In genomic region chr12:119237921-119238695, GRCm38 (mm10) we compare ENCODE assay signal across 8 mouse cellular contexts. TPM values are rescaled to one million over a fixed set of nuclear protein-coding genes. Genes with fewer than 3 reads are reported as not detected.
DNase-seq lines count a peak whose midpoint lies in the region; ATAC-seq and TF ChIP-seq lines count a peak whose summit lies in the region.

No protein-coding gene starts in this region.

- peak overlapping the region; percentile 86 for H3K9ac ChIP-seq in embryonic facial prominence, embryonic 13.5 days
- H3K9ac ChIP-seq in heart, embryonic 12.5 days: peak overlapping the region; percentile 83
- peak overlapping the region; percentile 74 for H3K9ac ChIP-seq in kidney, embryonic 14.5 days (ENCODE audit: low read depth, low read length)
- H3K9ac ChIP-seq in limb, embryonic 14.5 days (ENCODE audit: low read depth, low read length, severe bottlenecking): peak overlapping the region; percentile 77

- no peak for TF ChIP-seq CTCF in lung, adult 2 months (IDR thresholded peaks at IDR 0.05; ENCODE audit: insufficient read depth, low read length)
- no peak for TF ChIP-seq CTCF in testis, adult 2 months (IDR thresholded peaks at IDR 0.05; ENCODE audit: control insufficient read depth, insufficient read depth, insufficient replicate concordance, low read depth, low read length)

- under 1% methylated on average over 35 of the region's 35 CpGs for WGBS in lung, adult 2 months
- WGBS in embryonic facial prominence, embryonic 13.5 days: 1% methylated on average over 35 of the region's 35 CpGs
- under 1% methylated on average over 35 of the region's 35 CpGs for WGBS in heart, embryonic 12.5 days
- WGBS in kidney, embryonic 14.5 days: under 1% methylated on average over 35 of the region's 35 CpGs
- WGBS in limb, embryonic 14.5 days: 0% methylated on average over 35 of the region's 35 CpGs

- peak overlapping the region; percentile 37 for H3K4me3 ChIP-seq in lung, adult 2 months (replicated peaks; ENCODE audit: extremely low read depth, low read depth, low read length)
- H3K4me3 ChIP-seq in embryonic facial prominence, embryonic 13.5 days: peak overlapping the region; percentile 62
- H3K4me3 ChIP-seq in heart, embryonic 12.5 days: peak overlapping the region; percentile 75
- H3K4me3 ChIP-seq in kidney, embryonic 14.5 days (ENCODE audit: low read length): peak overlapping the region; percentile 62
- H3K4me3 ChIP-seq in limb, embryonic 14.5 days (replicated peaks; ENCODE audit: low read length): peak overlapping the region; percentile 63
- peak overlapping the region; percentile 75 for H3K4me3 ChIP-seq in myocyte
- peak overlapping the region; percentile 59 for H3K4me3 ChIP-seq in testis, adult 2 months (ENCODE audit: control insufficient read depth, low read depth, low read length)

- H3K4me2 ChIP-seq in embryonic facial prominence, embryonic 13.5 days: peak overlapping the region; percentile 92
- peak overlapping the region; percentile 88 for H3K4me2 ChIP-seq in heart, embryonic 12.5 days
- H3K4me2 ChIP-seq in kidney, embryonic 14.5 days (replicated peaks; ENCODE audit: low read depth, low read length): peak overlapping the region; percentile 87
- H3K4me2 ChIP-seq in limb, embryonic 14.5 days (replicated peaks; ENCODE audit: low read depth, low read length, severe bottlenecking): peak overlapping the region; percentile 82
- peak overlapping the region; percentile 91 for H3K4me2 ChIP-seq in myocyte (ENCODE audit: low read depth)

- no peaks in the 10 kb centered on the region for H3K36me3 ChIP-seq in embryonic facial prominence, embryonic 13.5 days
- H3K36me3 ChIP-seq in heart, embryonic 12.5 days: no peaks in the 10 kb centered on the region
- no peaks in the 10 kb centered on the region for H3K36me3 ChIP-seq in kidney, embryonic 14.5 days (ENCODE audit: control insufficient read depth, insufficient read depth, low read length)
- no peaks in the 10 kb centered on the region for H3K36me3 ChIP-seq in limb, embryonic 14.5 days (ENCODE audit: control insufficient read depth, insufficient read depth, low read length)
- H3K36me3 ChIP-seq in myocyte (ENCODE audit: control insufficient read depth, insufficient read depth): no peaks in the 10 kb centered on the region
- no peaks in the 10 kb centered on the region for H3K36me3 ChIP-seq in testis, adult 2 months (ENCODE audit: control insufficient read depth, insufficient read depth, low read length)

- DNase-seq in lung, adult 2 months: peak; percentile 19
- no peak for DNase-seq in lung, postnatal 10 days
- DNase-seq in limb, embryonic 14.5 days (ENCODE audit: low spot score): peak; percentile 58

- TF ChIP-seq POLR2A in lung, adult 2 months (IDR thresholded peaks at IDR 0.05; ENCODE audit: borderline replicate concordance, extremely low read depth, low read depth, low read length): no peak
- no peak; the same call in 1 of the 2 replicates for TF ChIP-seq POLR2A in limb, embryonic 14.5 days (IDR thresholded peaks at IDR 0.05; ENCODE audit: borderline replicate concordance, extremely low read depth, insufficient read depth, insufficient read length)
- no peak for TF ChIP-seq POLR2A in myocyte (IDR thresholded peaks at IDR 0.05; ENCODE audit: insufficient read length, low read depth)
- TF ChIP-seq POLR2A in testis, adult 2 months (IDR thresholded peaks at IDR 0.05; ENCODE audit: control insufficient read depth, low read depth, low read length): no peak

- no peaks in the 10 kb centered on the region for H3K27me3 ChIP-seq in embryonic facial prominence, embryonic 13.5 days
- no peaks in the 10 kb centered on the region for H3K27me3 ChIP-seq in heart, embryonic 12.5 days (replicated peaks)
- no peaks in the 10 kb centered on the region for H3K27me3 ChIP-seq in kidney, embryonic 14.5 days (ENCODE audit: control insufficient read depth, insufficient read depth, low read length)
- H3K27me3 ChIP-seq in limb, embryonic 14.5 days (ENCODE audit: control insufficient read depth, insufficient read depth, low read length): no peaks in the 10 kb centered on the region
- H3K27me3 ChIP-seq in myocyte (ENCODE audit: control insufficient read depth, insufficient read depth, insufficient read length): no peaks in the 10 kb centered on the region
- no peaks in the 10 kb centered on the region for H3K27me3 ChIP-seq in testis, adult 2 months (ENCODE audit: control insufficient read depth, insufficient read depth, low read length)

- H3ac ChIP-seq in myocyte (ENCODE audit: control insufficient read depth, insufficient read length): peak overlapping the region; percentile 25

- peaks cover 26% of the 10 kb centered on the region for H3K79me2 ChIP-seq in myocyte (ENCODE audit: control insufficient read depth, insufficient read depth)

- peak; percentile 82 for ATAC-seq in embryonic facial prominence, embryonic 13.5 days (ENCODE audit: insufficient number of reproducible peaks, insufficient read depth, low FRiP score, low TSS enrichment, low read depth)
- peak; percentile 71 for ATAC-seq in heart, embryonic 12.5 days (ENCODE audit: insufficient number of reproducible peaks, low FRiP score)
- peak; percentile 88 for ATAC-seq in kidney, embryonic 14.5 days (ENCODE audit: low FRiP score, low TSS enrichment)
- peak; percentile 68 for ATAC-seq in limb, embryonic 14.5 days (ENCODE audit: low FRiP score, low read depth)

- no peaks in the 10 kb centered on the region for H3K4me1 ChIP-seq in lung, adult 2 months (ENCODE audit: control insufficient read depth, insufficient read depth, low read length)
- H3K4me1 ChIP-seq in embryonic facial prominence, embryonic 13.5 days: peaks cover 15% of the 10 kb centered on the region
- H3K4me1 ChIP-seq in heart, embryonic 12.5 days (replicated peaks): no peaks in the 10 kb centered on the region
- H3K4me1 ChIP-seq in kidney, embryonic 14.5 days (ENCODE audit: control insufficient read depth, insufficient read depth, low read length): no peaks in the 10 kb centered on the region
- peaks cover 8% of the 10 kb centered on the region; the same call in 1 of the 2 replicates for H3K4me1 ChIP-seq in limb, embryonic 14.5 days (ENCODE audit: control insufficient read depth, insufficient read depth, low read length)
- H3K4me1 ChIP-seq in testis, adult 2 months (ENCODE audit: control insufficient read depth, insufficient read depth, low read length): peaks cover 6% of the 10 kb centered on the region; the same call in 1 of the 2 replicates

- peak overlapping the region; percentile 94 for H3K27ac ChIP-seq in embryonic facial prominence, embryonic 13.5 days
- H3K27ac ChIP-seq in heart, embryonic 12.5 days (ENCODE audit: poor library complexity, severe bottlenecking): peak overlapping the region; percentile 92
- H3K27ac ChIP-seq in kidney, embryonic 14.5 days (ENCODE audit: low read depth, low read length): peak overlapping the region; percentile 85
- H3K27ac ChIP-seq in limb, embryonic 14.5 days (replicated peaks; ENCODE audit: low read depth, low read length): peak overlapping the region; percentile 92
- H3K27ac ChIP-seq in testis, adult 2 months (ENCODE audit: control insufficient read depth, insufficient read depth, low read depth, low read length): no peak overlapping the region; the same call in 1 of the 2 replicates

- H3K9me3 ChIP-seq in embryonic facial prominence, embryonic 13.5 days: no peaks in the 10 kb centered on the region
- H3K9me3 ChIP-seq in heart, embryonic 12.5 days (replicated peaks): no peaks in the 10 kb centered on the region
- H3K9me3 ChIP-seq in kidney, embryonic 14.5 days (ENCODE audit: control insufficient read depth, low read length): no peaks in the 10 kb centered on the region
- no peaks in the 10 kb centered on the region for H3K9me3 ChIP-seq in limb, embryonic 14.5 days (ENCODE audit: control insufficient read depth, low read length)

TF ChIP-seq in myocyte, 11 proteins besides CTCF, POLR2A, EP300 and RAD21:
- no peak for TF ChIP-seq REST (IDR thresholded peaks at IDR 0.05; ENCODE audit: insufficient read depth, insufficient read length)
- no peak for TF ChIP-seq CEBPB (IDR thresholded peaks at IDR 0.05; ENCODE audit: insufficient read depth, poor library complexity, severe bottlenecking)
- TF ChIP-seq TCF12 (IDR thresholded peaks at IDR 0.05; ENCODE audit: insufficient read depth, poor library complexity, severe bottlenecking): no peak
- TF ChIP-seq TCF3 (IDR thresholded peaks at IDR 0.05; ENCODE audit: insufficient read length, low read depth): no peak
- no peak for TF ChIP-seq E2F4 (IDR thresholded peaks at IDR 0.05; ENCODE audit: insufficient read depth)
- no peak for TF ChIP-seq SRF (IDR thresholded peaks at IDR 0.05; ENCODE audit: control insufficient read depth, insufficient read length, low read depth)
- TF ChIP-seq MAX (IDR thresholded peaks at IDR 0.05; ENCODE audit: low read depth): no peak
- no peak for TF ChIP-seq MYOD1 (IDR thresholded peaks at IDR 0.05; ENCODE audit: control insufficient read depth in 1 of 3, insufficient read length in 2 of 3, low read depth in 2 of 3)
- TF ChIP-seq POLR2AphosphoS2 (IDR thresholded peaks at IDR 0.05; ENCODE audit: insufficient read length, low read depth): no peak
- no peak for TF ChIP-seq MYOG (IDR thresholded peaks at IDR 0.05; ENCODE audit: control insufficient read depth in 1 of 3, insufficient read depth in 1 of 3, insufficient read length in 2 of 3, low read depth in 2 of 3)
- TF ChIP-seq USF1 (IDR thresholded peaks at IDR 0.05; ENCODE audit: low read depth): no peak
TF ChIP-seq in myocyte: peak in this region for 0.

RNA-seq across cellular contexts. Expression of gene Itgb8, which starts 0.5 kb away (rescaled TPM):
- 0.37 and 0.41 TPM in 2 replicates for polyA plus RNA-seq in lung, adult 2 months (2012; rRNA removed)
- polyA plus RNA-seq in embryonic facial prominence, embryonic 13.5 days (2015; fragmentation: Nextera tagmentation; extraction: Ambion mirVana): 3.2 and 4.1 TPM in 2 replicates
- 5.9 and 6.9 TPM in 2 replicates for polyA plus RNA-seq in heart, embryonic 12.5 days (2016; fragmentation: Nextera tagmentation; extraction: Ambion mirVana)
- polyA plus RNA-seq in kidney, embryonic 14.5 days (2014; fragmentation: Nextera tagmentation; extraction: Ambion mirVana): 3.0 and 3.7 TPM in 2 replicates
- polyA plus RNA-seq in limb, embryonic 14.5 days (2012; rRNA removed): 2.5 and 3.0 TPM in 2 replicates
- 4.2 and 5.6 TPM in 2 replicates for polyA plus RNA-seq in limb, embryonic 14.5 days (2014; fragmentation: Nextera tagmentation; extraction: Ambion mirVana)
- polyA plus RNA-seq in myocyte (2012; fragmentation: generic; extraction: Trizol): 0.66 TPM
- 0.11 and 0.15 TPM in 2 replicates for polyA plus RNA-seq in testis, adult 2 months (2012; rRNA removed)
